Comparison of ENCODE assay signal across 28 mouse cellular contexts in the genomic region with DNA sequence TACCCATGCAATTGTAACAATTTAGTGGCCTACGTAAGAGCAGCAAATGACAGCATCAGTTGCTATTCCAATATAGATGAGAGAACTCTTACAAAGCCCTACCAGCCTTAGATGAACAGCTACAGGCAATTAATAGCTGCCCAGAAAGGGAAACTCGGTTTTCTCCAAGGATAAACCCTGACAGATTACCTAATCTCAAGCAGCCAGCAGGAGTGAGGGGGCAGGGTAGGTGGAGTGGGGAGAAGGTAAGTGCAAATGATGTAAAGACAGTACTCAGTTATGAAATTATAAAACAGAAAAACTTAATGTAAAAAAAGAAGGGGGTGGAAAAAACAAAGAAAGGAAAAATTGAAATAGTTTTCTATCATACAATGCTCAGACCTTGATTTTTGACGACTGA. TPM values are rescaled to one million over a fixed set of nuclear protein-coding genes. Genes with fewer than 3 reads are reported as not detected.
DNase-seq lines count a peak whose midpoint lies in the region; ATAC-seq and TF ChIP-seq lines count a peak whose summit lies in the region.
"Had no signal": no experiment of that assay in that cellular context is flagged by ENCODE, and none has a peak within 500 bp of the region (broad histone marks: within the 10 kb centered on the region; RNA-seq: fewer than 3 reads in every experiment).

No protein-coding gene starts in this region.

- 0 out of 2 replicates have a peak, but pooled peaks cover 4% of the 10 kb centered on the region for H3K36me3 ChIP-seq in forebrain, postnatal 0 days (ENCODE audit: insufficient read depth)
- peaks cover 8% of the 10 kb centered on the region; the same call in 1 of the 2 replicates for H3K36me3 ChIP-seq in forebrain, embryonic 15.5 days
- no peaks in the 10 kb centered on the region for H3K36me3 ChIP-seq in midbrain, embryonic 10.5 days
- H3K36me3 ChIP-seq: embryonic facial prominence, embryonic 10.5 days; forebrain, embryonic 12.5 days; hindbrain, embryonic 10.5 days had no signal

- no peak overlapping the region for H3K4me2 ChIP-seq in forebrain, postnatal 0 days (ENCODE audit: low read depth)
- no peak overlapping the region for H3K4me2 ChIP-seq in forebrain, embryonic 15.5 days (replicated peaks)
- H3K4me2 ChIP-seq: embryonic facial prominence, embryonic 13.5 days; forebrain, embryonic 12.5 days; heart, embryonic 12.5 days; heart, embryonic 15.5 days; hindbrain, embryonic 13.5 days had no signal

- H3K27ac ChIP-seq in forebrain, postnatal 0 days (ENCODE audit: low read depth, low read length), result peak overlapping the region; percentile 29; the same call in 1 of the 2 replicates
- H3K27ac ChIP-seq in forebrain, embryonic 15.5 days (replicated peaks), result no peak overlapping the region
- H3K27ac ChIP-seq in layer of hippocampus, adult 2 months, result peak overlapping the region; percentile 91
- H3K27ac ChIP-seq in midbrain, embryonic 10.5 days (replicated peaks), result no peak overlapping the region
- H3K27ac ChIP-seq: embryonic facial prominence, embryonic 10.5 days; embryonic facial prominence, embryonic 13.5 days; forebrain, embryonic 12.5 days; heart, embryonic 15.5 days; hindbrain, embryonic 10.5 days; hindbrain, embryonic 13.5 days had no signal

- H3K9me3 ChIP-seq in forebrain, postnatal 0 days (ENCODE audit: low read length), result no peaks in the 10 kb centered on the region
- no peaks in the 10 kb centered on the region for H3K9me3 ChIP-seq in forebrain, embryonic 15.5 days
- H3K9me3 ChIP-seq in midbrain, embryonic 10.5 days (replicated peaks), result no peaks in the 10 kb centered on the region
- H3K9me3 ChIP-seq: embryonic facial prominence, embryonic 10.5 days; embryonic facial prominence, embryonic 13.5 days; forebrain, embryonic 12.5 days; heart, embryonic 12.5 days; heart, embryonic 15.5 days; hindbrain, embryonic 10.5 days; hindbrain, embryonic 13.5 days had no signal

- H3K4me1 ChIP-seq in forebrain, postnatal 0 days (ENCODE audit: insufficient read depth), result no peaks in the 10 kb centered on the region
- H3K4me1 ChIP-seq in forebrain, embryonic 15.5 days, result no peaks in the 10 kb centered on the region
- no peaks in the 10 kb centered on the region for H3K4me1 ChIP-seq in midbrain, embryonic 10.5 days
- H3K4me1 ChIP-seq: embryonic facial prominence, embryonic 10.5 days; embryonic facial prominence, embryonic 13.5 days; forebrain, embryonic 12.5 days; heart, embryonic 12.5 days; hindbrain, embryonic 10.5 days; hindbrain, embryonic 13.5 days had no signal

- TF ChIP-seq CTCF in forebrain, postnatal 0 days (IDR thresholded peaks at IDR 0.05; ENCODE audit: low read depth), result no peak
- TF ChIP-seq CTCF in layer of hippocampus, adult 2 months (conservative IDR thresholded peaks at IDR 0.05), result no peak

- no peak for DNase-seq in forebrain, postnatal 0 days
- no peak for DNase-seq in layer of hippocampus, adult 2 months (ENCODE audit: low spot score in 2 of 2)
- no peak for DNase-seq in layer of hippocampus, adult 18-20 months (ENCODE audit: low spot score in 2 of 2)
- DNase-seq in right cerebral cortex, adult 2 months (ENCODE audit: low spot score in 2 of 2), result peak; percentile 40 to 46
- DNase-seq in right cerebral cortex, postnatal 10 days (ENCODE audit: low spot score in 2 of 2), result no peak
- DNase-seq in midbrain, embryonic 10.5 days (ENCODE audit: low spot score), result no peak
- DNase-seq: adrenal gland, postnatal 10 days; cerebellum, adult 11 months; cerebellum, adult 2 months; cerebellum, adult 9-11 months; cerebellum, postnatal 25 days; embryo, embryonic 11 days; gastrocnemius, postnatal 10 days; gastrocnemius, postnatal 36 days; heart, postnatal 10 days; heart, postnatal 36 days had no signal

- ATAC-seq in forebrain, postnatal 0 days, result no peak
- ATAC-seq in forebrain, embryonic 15.5 days (replicated peaks), result no peak
- ATAC-seq: forebrain, embryonic 16.5 days; hindbrain, embryonic 16.5 days; Patski had no signal

- H3K27me3 ChIP-seq in forebrain, postnatal 0 days (ENCODE audit: insufficient read depth, low read length), result no peaks in the 10 kb centered on the region
- no peaks in the 10 kb centered on the region for H3K27me3 ChIP-seq in forebrain, embryonic 15.5 days
- no peaks in the 10 kb centered on the region for H3K27me3 ChIP-seq in midbrain, embryonic 10.5 days (ENCODE audit: low read depth, poor library complexity, severe bottlenecking)
- H3K27me3 ChIP-seq: embryonic facial prominence, embryonic 13.5 days; forebrain, embryonic 12.5 days; heart, embryonic 12.5 days; heart, embryonic 15.5 days; hindbrain, embryonic 13.5 days; Patski had no signal

- no peak overlapping the region for H3K4me3 ChIP-seq in forebrain, postnatal 0 days (ENCODE audit: low read depth, low read length)
- H3K4me3 ChIP-seq in forebrain, embryonic 15.5 days, result no peak overlapping the region
- H3K4me3 ChIP-seq in layer of hippocampus, adult 2 months, result no peak overlapping the region
- H3K4me3 ChIP-seq in midbrain, embryonic 10.5 days, result no peak overlapping the region
- H3K4me3 ChIP-seq: embryonic facial prominence, embryonic 10.5 days; embryonic facial prominence, embryonic 13.5 days; erythroblast, embryonic 14.5 days; forebrain, embryonic 12.5 days; heart, embryonic 12.5 days; heart, embryonic 15.5 days; hindbrain, embryonic 10.5 days; hindbrain, embryonic 13.5 days had no signal

- 83% methylated on average over 3 of the region's 3 CpGs for WGBS in forebrain, postnatal 0 days
- 82% methylated on average over 3 of the region's 3 CpGs for WGBS in forebrain, embryonic 15.5 days
- 90% methylated on average over 3 of the region's 3 CpGs for WGBS in midbrain, embryonic 10.5 days

- H3K9ac ChIP-seq in forebrain, postnatal 0 days, result no peak overlapping the region
- no peak overlapping the region for H3K9ac ChIP-seq in forebrain, embryonic 15.5 days (replicated peaks)
- H3K9ac ChIP-seq: embryonic facial prominence, embryonic 13.5 days; forebrain, embryonic 12.5 days; heart, embryonic 12.5 days; heart, embryonic 15.5 days; hindbrain, embryonic 13.5 days had no signal

RNA-seq across cellular contexts. Expression of gene Ttc7b, which starts 47.0 kb away (rescaled TPM):
- total RNA-seq in forebrain, postnatal 0 days (2014; rRNA removed), result 39.6 and 42.2 TPM in 2 replicates
- 7.5 and 10.8 TPM in 2 replicates for polyA plus RNA-seq in forebrain, postnatal 0 days (2015; fragmentation: Nextera tagmentation; extraction: Ambion mirVana)
- 6.5 and 8.2 TPM in 2 replicates for polyA plus RNA-seq in forebrain, embryonic 15.5 days (2015; fragmentation: Nextera tagmentation; extraction: Ambion mirVana)
- total RNA-seq in layer of hippocampus, adult 2 months (2021), result 100 to 1,000 TPM; 173 to 184 TPM
- 100 to 1,000 TPM; 168 to 176 TPM for total RNA-seq in layer of hippocampus, adult 18-20 months (2021)
- polyA plus RNA-seq in midbrain, embryonic 10.5 days (2016; fragmentation: Nextera tagmentation; extraction: Ambion mirVana), result 5.1 and 5.2 TPM in 2 replicates

Comparison
In these comparisons a context has a peak if more than half of its experiments do, and no peak if none do; other contexts are left out.
1. DNase-seq: peak in right cerebral cortex, adult 2 months (2 of 2); none in forebrain, postnatal 0 days (single experiment), layer of hippocampus, adult 2 months (0 of 2), layer of hippocampus, adult 18-20 months (0 of 2), right cerebral cortex, postnatal 10 days (0 of 2) and midbrain, embryonic 10.5 days (single experiment).
2. H3K27ac ChIP-seq: peak in forebrain, postnatal 0 days (single experiment) and layer of hippocampus, adult 2 months (single experiment); none in forebrain, embryonic 15.5 days (single experiment) and midbrain, embryonic 10.5 days (single experiment).